Mouse (Mus musculus): ENCODE measurements at regions not wholly inside any gene's neighbourhood (a gene's known extent, or its start where the extent isn't known, plus 50 kb on each side); places are given as distances from the start of the nearest gene placed in this dataset.
A peak's percentile ranks its signal among the peaks of the same experiment; 100 is the strongest.

DNA sequence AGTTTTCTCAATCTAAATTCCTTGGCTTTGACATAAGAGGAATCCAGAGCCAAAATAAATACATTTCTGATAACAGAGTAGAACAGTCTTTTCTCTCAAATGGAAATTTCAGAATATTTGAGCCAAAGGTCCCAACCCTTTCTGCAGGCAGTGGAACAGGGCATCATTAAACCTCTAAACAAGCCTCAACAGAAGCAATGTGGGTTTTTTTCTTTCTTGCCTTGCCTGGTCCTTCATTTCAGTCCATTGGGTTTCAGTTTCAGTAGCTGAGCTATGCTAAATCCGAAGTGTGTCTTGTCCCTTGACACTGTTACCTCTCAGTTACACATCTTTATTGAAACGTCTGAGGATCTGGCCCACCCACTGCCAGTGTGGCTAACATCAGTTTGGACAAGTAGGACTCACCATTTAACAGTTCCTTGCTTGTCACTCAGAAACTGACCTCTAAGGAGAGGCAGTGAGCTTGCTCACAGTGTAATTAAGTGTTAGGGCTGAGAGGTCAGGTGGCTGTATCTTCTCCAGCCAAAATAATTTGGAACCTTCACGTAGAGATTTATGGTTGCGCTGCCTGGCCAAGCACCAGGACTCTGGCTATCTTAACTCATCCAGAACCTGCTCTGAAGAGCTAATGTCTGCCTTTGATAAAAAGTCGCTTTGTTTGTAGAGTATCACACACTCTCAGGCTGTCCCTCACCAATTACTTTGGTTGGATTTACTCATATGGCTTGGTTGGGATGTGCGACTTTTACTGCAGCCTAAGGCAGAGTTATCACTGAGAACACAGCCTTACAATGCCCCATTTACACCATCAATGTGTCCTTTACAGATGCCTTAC lies 545.2 kb downstream of the Efnb2 start:
- no peak for ATAC-seq (ENCODE audit: insufficient number of reproducible peaks, low FRiP score, low TSS enrichment)

DNA sequence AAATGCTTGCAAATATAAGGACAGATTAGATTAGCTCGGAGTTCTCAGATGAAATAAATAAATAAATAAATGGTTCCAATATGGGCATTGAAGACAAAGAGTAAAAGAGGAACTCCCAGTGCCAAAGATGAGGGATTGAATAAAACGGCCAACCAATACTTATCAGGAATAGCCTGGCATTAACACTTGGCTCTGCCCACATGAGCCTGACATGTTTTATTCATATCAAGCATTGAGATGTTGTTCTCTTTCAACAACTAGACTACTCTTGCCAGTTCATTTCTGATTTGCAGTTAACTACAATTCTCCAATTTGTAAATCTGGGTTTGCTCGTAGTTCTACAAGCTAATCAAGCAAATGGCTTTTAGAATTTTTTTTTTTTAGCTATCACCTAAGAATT lies 546.4 kb downstream of the Efnb2 start:
- ATAC-seq (ENCODE audit: insufficient number of reproducible peaks, low FRiP score, low TSS enrichment), result no peak

DNA sequence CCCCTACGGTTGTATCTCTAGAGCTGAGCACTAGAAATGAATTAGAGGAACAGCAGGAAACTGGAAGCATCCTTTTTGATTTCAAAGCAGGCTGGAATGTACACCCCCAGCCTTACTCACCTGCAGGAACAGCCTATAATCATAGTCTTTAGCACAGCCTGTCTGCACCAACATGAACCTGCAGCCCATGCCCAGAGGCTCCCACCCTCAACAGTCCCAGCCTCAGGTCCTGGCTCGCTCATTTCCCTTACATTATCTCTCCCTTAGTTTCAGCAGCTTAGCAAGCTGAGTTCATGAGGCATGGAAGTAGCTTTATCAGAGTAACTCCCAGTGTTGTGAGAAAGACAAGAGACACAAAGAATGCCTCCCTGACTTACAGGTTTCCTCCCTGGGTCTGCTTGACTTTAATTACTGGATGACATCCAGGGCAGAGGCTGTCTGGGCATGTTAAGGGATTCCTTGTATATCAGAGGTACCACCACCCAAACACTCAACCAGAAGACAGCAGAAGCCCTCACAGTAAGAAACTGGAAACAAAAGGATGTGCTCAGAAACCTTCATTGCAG lies 551.2 kb downstream of the Efnb2 start:
- no peak for ATAC-seq (ENCODE audit: insufficient number of reproducible peaks, low FRiP score, low TSS enrichment)

DNA sequence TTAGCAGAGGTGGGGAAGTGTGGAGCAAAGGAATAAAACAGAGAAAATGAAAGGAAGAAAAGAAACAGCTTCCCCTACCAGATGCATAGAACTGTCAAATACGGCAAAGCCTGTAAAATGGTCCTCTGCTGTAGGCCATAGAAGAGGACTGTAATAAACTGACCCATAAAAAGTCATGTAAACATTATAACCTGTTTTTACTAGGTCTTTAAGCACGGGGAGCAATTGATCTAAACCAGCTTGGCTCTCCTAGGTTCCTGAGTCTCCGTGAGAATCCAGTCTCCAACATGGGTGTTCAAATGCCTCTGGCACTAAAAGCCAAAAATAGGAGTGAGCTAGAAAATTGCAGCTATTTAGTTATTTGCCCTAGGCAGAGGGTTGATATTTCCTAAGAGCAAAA lies 557.5 kb downstream of the Efnb2 start:
- no peak for ATAC-seq (ENCODE audit: insufficient number of reproducible peaks, low FRiP score, low TSS enrichment)

DNA sequence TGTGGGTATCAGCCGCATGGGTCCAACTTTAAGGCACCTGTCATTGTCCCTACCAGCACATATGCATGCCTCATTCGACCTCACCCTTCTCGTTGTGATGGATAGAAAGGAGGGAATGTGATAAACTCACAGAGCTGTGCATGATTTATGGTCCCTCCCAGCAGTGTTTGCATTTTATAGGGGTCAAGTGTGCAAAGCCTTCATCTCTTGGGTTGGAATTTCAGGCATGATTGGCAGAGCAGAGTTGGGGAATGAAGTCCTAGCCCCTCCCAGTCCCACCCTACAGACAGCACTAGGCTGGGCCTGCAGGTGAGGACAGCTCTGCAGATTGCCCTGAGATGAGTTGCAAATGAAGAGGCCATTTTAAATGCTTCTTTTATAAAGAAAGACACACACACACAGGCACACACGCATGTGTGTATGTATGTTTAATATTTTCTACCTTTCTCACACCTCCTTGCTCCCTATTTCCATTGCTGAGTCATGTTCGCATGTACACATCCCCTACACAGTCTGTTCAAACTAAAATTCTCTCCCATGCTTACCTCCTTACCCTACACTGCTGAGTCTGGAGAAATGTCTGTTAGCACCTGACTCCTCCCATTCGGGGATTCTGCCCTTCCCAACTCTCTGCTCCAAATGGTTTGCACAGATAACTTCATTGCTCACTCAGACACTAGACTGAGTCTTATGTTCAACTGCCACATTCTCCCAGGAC lies 558.9 kb downstream of the Efnb2 start:
- ATAC-seq (ENCODE audit: insufficient number of reproducible peaks, low FRiP score, low TSS enrichment), result no peak

DNA sequence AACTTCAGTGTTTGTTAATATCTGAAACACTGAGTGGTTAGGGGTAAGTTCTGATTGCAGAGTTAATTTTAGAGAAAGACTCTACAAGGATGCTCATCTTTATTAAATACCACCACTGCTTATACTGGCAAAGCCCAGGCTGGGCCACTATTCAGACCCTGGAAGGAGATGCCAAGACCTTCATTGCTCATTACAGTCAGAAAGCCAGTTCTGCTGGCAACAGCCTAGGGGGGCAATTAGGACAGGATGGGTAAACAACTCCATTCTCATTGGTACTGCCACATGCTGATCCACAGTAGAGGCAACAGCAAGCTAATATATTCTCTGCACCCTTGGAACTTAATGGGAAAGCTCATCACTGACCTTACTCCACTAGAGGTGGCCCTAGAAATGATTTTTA lies 568.5 kb downstream of the Efnb2 start:
- peak; percentile 49; the same call in 1 of the 2 replicates for ATAC-seq (ENCODE audit: insufficient number of reproducible peaks, low FRiP score, low TSS enrichment)

DNA sequence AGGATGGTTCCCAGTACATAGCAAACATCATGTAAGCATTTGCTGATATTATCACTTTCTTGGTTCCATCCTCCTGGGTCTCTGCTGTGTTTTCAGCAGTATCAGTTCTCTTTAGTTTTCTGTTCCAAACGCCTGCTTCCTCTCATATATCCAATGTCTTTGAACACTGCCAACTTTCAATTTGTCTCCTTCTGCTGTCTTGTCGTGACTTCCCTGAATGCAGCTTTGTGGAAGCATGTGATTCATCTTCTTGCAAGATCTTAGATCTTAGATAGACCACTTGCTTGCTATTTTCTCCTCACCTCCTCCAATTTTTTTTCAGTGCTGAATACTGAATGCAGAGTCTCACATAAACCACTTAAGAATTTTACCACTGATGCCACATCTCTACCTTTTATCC lies 576.4 kb downstream of the Efnb2 start:
- no peak for ATAC-seq (ENCODE audit: insufficient number of reproducible peaks, low FRiP score, low TSS enrichment)

DNA sequence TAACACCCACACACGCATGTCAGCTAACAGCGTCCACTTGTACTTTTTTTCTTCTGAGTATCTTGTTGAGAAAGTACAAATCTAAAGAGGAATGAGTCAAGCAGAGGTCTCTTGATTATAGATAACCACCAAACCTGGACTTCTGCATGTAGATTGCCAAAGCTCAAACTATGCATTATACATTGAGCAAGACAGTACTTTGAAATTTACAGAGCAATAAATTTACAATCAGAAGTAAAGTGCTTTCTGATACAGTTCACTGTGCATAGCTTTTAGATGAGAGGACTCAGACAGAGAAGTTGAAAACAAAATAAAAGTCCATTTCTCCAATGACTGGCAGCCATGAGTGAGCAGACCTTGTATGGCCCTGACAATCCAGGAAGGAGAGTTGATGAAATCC lies 597.0 kb downstream of the Efnb2 start:
- no peak for ATAC-seq (ENCODE audit: insufficient number of reproducible peaks, low FRiP score, low TSS enrichment)

DNA sequence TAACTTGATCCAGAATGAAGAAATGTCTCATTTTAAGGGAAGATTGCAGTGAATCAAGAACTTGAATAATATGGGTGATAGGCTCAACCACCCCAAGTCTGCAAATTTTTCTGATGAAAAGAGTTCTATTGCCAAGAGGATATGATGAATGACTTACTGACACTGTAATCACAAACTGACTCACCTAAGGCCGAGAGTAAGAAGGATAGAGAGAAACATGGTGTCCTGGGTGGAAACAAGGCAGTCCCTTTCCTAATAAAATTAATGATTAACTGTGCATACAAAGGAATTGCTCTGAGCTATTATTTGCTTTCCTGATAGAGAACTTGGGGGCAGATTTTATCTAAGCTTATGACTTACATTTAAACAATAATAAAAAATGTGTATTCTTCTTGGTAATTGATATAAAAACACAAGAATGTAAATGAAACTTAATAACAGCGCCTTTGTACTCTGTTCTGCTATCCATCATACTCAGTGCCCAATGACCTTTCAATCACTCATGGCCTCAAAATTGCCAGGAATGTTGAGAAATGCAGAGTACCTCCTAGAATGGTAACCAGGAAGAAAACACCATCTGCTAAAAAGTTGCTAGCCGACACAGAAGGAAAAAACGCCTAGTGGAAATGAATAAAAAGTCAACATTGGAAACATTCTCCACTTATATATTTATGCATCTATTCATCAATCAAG lies 606.7 kb downstream of the Efnb2 start:
- no peak for ATAC-seq (ENCODE audit: insufficient number of reproducible peaks, low FRiP score, low TSS enrichment)

DNA sequence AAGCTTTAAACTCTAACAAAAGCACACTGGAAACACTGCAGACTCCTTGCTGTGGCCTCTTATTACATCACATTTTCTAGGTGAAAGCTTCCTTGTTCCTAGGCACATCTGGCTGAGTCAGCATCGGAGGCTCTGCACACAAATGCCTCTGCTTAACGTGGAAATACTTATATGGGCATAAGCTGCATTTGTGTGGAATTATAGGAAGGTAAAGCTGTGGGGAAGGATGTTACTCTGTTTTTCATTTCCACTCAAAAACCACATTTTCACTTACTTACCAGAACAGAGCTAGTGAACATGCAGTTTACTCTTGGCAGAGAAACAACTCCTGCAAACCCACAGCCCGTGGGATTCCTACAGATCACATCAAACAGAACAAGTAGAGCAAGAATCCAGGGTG lies 609.9 kb downstream of the Efnb2 start:
- ATAC-seq (ENCODE audit: insufficient number of reproducible peaks, low FRiP score, low TSS enrichment), result no peak

DNA sequence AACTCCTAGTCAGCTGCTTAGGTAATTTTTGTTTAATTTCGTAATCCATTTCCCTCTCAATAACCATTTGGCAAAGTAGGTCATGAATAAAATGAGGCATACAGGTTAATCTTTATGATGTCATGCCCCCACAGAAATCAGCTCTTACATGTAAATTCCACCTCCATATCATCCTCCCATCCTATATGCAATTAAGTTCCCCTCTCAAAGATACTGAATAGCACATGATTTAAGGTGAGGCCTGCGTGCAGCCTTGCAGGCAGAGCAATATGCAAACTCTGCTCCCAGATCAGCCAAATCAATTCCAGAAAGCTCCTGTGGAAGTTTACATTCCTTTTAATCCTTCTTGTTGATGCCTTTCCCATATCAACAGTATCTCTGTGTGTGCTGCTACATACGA lies 610.3 kb downstream of the Efnb2 start:
- ATAC-seq (ENCODE audit: insufficient number of reproducible peaks, low FRiP score, low TSS enrichment), result no peak

DNA sequence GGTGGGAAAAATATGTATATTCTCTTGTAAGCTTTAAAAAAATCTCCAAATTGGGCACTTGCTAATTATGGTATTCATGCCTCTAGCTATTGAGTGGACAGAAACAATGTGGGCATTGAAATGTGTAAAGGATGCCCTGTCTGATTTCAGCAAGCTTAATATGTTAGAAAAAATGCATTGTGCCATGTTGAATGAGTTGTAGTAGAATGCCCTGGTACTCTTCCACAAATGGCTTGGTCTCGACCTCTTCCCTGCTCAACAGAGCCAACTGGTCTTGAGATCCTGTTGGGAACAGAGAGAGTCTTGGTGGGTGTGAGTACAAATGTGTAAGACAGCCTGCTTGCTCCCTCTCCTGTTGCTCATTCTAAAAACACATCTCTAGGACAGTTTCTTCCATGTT lies 616.1 kb downstream of the Efnb2 start:
- ATAC-seq (ENCODE audit: insufficient number of reproducible peaks, low FRiP score, low TSS enrichment), result no peak

DNA sequence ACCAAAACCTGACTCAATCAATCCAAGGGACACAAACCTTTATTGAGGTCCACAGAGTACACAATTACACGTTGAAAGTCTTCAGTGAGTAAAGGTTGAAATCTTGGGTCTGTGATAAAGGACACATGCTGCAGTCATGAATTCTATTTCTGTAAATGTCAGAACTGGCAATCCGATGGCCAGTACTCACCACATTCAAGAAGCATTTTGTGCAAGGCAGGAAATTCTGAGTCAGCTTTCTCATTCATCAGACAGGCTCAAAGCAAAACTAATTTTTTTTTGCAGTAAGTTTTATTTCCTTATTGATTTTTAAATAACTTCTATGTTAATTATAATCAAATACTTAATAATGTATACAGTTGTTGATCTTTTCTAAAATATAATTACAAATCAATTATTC lies 616.7 kb downstream of the Efnb2 start:
- no peak for ATAC-seq (ENCODE audit: insufficient number of reproducible peaks, low FRiP score, low TSS enrichment)

DNA sequence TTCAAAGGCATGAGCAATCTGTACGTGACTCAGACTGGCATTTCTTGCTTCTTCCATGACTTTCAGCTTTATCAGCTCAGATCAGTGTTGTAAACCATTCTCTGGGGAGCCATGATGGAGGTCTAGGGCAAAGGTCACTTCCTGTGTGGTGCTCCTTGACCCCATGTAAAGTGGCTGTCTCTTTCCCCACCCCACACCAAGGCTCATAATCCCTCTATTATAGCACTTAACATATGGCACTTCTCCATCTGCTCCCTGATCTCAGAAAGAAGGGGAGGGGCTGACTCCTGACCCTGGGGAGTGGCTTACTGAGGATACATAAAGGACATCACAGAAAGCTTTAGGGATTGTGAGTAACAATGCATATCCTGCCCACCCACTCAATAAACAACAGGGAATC lies 623.1 kb downstream of the Efnb2 start:
- ATAC-seq (ENCODE audit: insufficient number of reproducible peaks, low FRiP score, low TSS enrichment), result no peak

DNA sequence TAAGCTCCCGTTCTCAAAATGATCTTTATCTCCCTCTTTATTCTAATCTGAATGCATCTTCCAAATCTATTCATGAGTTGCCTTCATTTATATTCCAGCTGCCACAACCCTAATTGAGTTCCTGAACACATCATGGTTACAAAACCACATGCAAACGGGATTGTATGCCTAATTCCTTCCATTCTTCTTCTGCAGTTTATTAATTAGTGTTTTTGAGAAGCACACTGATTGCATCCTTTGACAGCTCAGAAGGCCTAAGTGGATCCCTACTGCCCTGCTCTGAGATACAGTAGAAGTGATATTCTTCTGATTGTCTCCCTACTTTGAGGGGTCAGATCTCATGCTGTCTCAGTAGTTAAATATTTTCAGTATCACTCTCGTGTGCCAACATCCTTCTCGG lies 649.9 kb downstream of the Efnb2 start:
- no peak for ATAC-seq (ENCODE audit: insufficient number of reproducible peaks, low FRiP score, low TSS enrichment)

DNA sequence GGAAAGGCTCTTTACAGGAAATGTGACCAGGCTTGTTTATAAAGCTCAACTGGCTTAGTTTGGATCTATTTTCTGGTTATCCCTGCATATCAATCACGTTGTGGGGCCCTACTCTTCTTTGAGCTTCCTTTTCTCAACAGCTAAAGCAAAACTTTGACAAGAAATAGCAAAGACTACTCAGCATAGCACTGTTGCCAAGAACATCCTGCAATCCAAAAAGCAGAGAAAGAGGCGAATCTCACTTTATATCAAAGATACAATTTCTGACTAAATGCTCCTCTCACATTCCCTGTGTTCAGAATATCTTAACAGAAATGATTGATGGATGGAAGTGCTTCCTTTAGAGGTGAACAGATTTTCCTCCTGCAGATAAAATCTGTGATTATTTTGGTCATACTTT lies 666.1 kb downstream of the Efnb2 start:
- ATAC-seq (ENCODE audit: insufficient number of reproducible peaks, low FRiP score, low TSS enrichment), result no peak

DNA sequence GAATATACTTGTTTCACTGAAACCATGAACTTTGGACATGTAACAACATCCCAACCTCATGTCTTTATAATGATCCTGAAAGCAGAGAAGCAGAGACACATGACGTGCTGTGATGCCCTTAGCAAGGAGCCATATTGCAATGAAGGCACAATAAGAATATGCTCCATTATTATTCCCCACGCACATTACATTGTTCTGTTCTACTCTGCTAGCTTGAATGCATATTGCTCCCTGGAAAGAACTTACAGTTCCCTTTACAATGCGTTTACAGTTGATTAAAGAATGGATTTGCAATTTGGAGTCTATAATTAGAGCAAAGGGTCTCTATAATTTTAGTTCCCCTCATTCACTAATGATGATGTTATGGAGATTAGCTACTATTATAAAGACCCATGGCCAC lies 672.2 kb downstream of the Efnb2 start:
- ATAC-seq (ENCODE audit: insufficient number of reproducible peaks, low FRiP score, low TSS enrichment), result no peak

DNA sequence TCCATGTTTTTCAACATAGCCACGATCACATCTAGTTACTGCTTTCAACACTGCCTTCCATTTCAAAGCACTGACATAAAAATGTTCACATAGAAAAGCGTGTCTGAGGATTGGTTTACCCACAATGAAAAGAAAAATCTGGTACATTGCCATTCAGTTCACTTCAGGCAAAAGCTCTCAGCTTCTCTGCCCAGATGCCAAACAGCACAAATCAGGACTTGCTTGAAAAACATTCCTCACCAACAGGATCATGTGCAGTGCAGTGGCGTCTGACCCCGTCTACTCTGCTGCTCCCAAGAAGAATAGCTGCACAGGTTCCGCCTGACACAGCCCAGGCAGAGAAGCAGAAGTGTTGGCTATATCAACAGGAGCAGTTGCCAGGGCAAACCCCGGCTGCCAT lies 684.0 kb downstream of the Efnb2 start:
- no peak for ATAC-seq (ENCODE audit: insufficient number of reproducible peaks, low FRiP score, low TSS enrichment)

DNA sequence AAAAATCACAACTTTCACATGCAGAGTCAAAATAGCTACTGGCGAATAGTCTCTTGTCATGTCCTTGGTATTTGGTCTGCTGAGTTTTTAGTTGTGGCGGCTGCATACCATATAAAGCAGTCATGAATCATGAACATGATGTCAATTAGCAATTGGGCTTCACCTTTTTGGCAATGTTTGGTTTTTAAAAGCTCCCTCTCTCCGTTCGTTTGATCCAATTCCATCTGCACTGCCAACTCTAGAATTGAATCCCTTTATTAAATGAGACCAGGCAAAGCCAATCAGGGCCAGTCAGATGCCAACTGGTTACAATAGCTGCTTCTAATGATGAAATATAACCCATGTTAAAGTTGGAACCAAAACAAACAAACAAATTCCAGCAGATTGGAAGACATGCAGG lies 687.3 kb downstream of the Efnb2 start:
- ATAC-seq (ENCODE audit: insufficient number of reproducible peaks, low FRiP score, low TSS enrichment), result no peak

DNA sequence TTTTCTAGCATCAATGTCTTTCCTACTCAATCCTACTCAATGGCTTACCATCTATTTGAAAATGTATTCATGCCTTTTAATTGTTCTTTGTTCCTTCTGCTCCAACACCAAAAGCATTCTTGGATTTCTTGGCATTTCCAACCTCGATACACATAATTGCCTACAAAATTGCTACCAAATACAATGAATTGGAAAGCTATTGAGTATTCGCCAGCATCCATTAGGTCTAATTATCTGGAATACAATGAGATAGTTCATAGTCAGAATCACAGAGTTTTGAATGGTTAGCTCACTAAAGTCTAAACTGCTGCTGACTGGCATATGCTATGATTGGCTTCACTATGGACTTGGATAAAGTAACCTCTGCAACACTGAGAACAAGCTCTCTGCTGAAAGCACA lies 696.8 kb downstream of the Efnb2 start:
- ATAC-seq (ENCODE audit: insufficient number of reproducible peaks, low FRiP score, low TSS enrichment), result no peak

DNA sequence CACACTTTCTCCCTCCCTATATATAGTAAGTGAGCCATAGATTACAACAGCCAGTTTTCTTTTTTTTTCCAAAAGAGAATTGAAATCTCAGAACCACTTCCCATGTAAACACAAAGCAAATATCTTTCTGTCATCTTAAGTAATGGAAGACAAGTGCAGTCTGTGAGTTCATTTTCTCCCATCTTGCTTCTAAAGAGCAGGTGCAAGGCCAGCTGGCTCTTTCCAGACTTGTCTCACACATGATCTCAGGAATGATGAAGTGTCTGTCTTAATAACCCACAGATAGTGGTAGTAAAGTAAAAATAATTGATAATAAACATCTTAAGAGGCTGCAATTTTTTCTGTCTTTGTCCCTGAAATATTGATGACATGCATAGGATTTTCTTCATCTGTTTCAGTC lies 704.3 kb downstream of the Efnb2 start:
- no peak for ATAC-seq (ENCODE audit: insufficient number of reproducible peaks, low FRiP score, low TSS enrichment)

Measured in cerebellum, adult (tissue).